Mouse (Mus musculus): ENCODE results near the gene Hcar2.

The Hcar2 gene

DNA sequence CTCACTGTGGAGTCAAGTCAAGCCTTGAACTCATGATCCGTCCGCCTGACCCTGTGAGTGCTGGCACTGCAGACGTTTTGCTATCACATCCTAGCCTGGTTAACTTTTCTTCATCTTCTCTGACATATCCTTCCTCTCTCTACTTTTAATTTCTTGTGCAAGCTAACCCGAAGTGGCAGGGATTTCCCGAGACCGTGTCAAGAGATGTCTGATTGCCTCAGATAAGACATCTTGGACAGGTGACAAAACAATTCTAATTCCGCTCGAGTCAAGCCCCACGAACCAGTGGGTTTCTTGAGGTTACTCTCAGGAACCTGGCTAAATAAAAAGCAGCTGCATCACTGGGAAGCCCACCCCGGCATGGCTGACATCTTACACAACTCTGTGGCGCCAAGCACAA, 6.5 kb downstream of the Hcar2 start:
- no peak for DNase-seq

DNA sequence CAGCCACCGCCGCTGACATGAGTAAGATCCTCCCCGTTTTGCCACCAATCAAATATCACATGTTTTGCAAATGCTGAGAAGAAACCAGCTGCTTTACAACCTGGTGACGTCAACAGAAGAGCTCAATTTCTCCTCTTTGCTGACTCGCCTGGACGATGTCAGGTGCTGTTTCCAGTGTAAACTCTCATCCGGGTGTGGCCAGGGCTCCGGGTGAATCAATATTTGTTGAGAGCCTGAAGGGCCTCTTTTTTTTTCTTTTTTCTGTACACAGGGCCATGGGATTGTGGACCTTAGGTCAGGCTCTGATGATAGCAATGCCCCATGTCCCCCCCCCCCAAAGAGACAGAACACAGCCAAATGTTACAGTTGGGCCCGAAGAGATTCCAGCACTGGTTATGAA, 10.8 kb downstream of the Hcar2 start:
- DNase-seq, result no peak

DNA sequence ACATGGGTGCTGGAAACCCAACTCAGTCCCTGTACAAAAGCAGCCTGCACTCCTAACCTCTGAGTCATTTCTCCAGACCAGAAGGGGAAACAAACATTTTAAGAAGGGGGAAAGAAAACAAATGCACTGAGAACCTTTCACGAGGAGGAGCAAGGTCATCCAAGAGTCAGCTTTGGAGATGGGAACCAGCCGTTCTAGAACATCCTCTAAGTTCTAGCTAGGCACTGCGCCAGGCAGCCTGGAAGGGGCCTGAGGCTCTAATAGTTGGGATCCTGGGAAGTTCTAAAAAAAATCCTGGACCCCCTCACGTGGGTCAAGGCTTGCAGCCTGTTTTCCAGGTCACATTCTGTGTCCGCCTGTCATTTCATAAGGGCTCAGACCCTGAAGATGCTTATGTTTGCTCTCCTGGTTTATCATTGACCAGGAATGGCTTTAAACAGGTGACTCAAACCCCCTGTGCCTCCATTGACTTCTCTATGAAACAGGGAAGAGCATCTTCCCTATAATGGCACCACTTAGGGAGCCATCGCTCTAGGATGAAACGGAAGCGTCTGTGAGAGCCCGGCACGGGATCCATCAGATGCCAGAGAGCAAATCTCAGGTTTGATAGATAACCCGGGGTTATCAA, 11.3 kb downstream of the Hcar2 start:
- DNase-seq, result peak; percentile 54 to 62

DNA sequence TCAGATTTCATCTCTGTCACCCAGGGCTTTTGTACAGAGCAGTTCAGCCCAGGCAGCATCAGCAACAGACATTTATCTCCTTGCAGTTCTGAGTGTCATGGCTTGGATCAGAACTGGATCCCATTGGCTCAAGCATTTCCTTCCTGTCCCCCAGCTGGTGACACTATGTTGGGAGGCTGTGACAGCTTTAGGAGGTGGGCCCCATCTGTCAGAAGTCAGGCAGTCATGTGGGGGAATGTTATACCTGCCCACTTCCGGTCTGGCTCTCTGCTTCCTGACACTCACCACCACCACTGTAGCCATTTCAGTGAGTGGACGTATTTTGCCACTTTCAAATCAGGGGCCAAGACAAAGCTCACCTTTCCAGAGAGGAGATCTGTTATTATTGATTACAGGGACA, 13.9 kb downstream of the Hcar2 start:
- DNase-seq, result peak; percentile 20 to 63

- peak; percentile 34 to 48 for DNase-seq
Observed at GRCm38 (mm10) chr5:123844316-123844715, 21.0 kb downstream of the Hcar2 start.

DNA sequence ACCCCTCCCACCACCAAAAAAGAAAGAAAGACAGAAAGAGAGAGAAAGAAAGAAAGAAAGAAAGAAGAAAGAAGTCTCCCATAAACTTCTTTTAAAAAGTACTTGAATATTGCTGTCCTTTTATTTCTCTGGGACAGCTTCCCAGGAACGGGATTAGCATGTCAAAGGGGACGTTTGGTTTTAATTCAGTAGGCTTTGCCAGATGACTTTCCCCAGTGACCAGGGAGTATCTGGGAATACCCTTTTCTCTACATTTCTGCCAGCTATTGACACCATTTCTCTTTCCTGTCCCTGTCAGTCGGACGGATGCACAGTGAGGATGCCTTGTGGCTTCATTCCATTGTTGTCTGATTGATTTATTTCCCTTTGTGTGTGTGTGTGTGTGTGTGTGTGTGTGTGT, 21.5 kb downstream of the Hcar2 start:
- no peak for DNase-seq

GRCm38 (mm10) chr5:123842935-123843282, 22.4 kb downstream of the Hcar2 start:
- no peak for DNase-seq

- no peak for DNase-seq
Observed at GRCm38 (mm10) chr5:123842221-123842934, 22.9 kb downstream of the Hcar2 start.

- no peak for DNase-seq
Observed at GRCm38 (mm10) chr5:123837371-123837770, 27.9 kb downstream of the Hcar2 start.

DNA sequence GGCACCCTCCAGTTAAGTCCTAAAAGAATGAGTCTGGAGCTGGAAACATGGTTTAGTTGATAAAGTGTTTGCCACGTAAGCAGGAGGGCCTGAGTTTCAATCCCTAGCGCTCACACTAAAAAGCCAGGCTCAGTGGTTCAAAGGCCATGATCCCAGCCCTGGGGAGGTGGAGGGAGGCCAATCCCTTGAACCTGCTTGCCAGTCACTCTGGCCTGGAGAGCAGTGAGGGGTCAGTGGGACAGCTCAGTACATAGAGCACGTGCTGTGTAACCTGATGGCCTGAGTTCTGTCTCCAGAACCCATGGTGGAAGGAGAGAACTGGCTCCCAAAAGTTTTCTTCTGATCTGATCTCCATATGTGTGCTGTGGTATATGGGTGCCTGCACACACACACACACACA, 30.5 kb downstream of the Hcar2 start:
- peak in 1 of 2 experiments; percentile 48 for DNase-seq

DNA sequence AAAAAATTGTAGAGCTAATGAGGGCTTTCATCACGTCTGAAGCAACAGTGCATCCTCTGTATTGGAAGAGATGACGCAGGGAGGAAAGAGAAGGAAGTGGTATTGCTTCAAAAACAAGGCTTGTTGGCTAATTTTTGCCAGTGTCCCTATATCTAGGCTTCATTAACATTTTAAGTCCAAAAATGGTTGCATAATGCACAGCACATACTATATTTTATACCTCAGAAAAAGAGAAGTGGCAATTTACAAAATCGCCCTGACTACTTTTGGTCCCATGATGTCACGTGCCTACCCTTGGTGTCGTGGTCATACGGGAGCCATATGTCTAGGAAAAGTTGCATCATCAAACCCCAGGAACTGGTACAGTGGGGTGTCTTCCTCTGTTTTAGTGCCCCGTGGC, 33.0 kb downstream of the Hcar2 start:
- DNase-seq, result no peak

GRCm38 (mm10) chr5:123827659-123828091, 37.6 kb downstream of the Hcar2 start:
- peak; percentile 60 to 75 for DNase-seq

GRCm38 (mm10) chr5:123822706-123823105, 42.6 kb downstream of the Hcar2 start:
- DNase-seq, result no peak

DNA sequence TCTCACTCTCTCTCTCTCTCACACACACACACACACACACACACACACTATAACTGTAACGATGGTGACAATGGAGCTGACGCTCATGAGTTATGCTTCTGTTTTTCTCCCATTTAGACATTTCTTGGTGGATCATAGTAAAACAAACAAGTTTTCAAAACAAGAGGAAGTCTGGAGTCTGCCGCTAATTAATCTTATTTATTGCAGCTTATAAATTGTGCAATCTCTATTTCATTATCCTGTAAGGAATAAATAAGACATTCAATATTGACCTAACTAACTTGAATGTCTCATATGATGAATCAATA, 44.1 kb downstream of the Hcar2 start:
- no peak for DNase-seq

- peak; percentile 35 to 73 for DNase-seq
Observed at GRCm38 (mm10) chr5:123820501-123821263, 44.6 kb downstream of the Hcar2 start.

- peak; percentile 65 to 86 for DNase-seq
Observed at GRCm38 (mm10) chr5:123818941-123819577, 46.2 kb downstream of the Hcar2 start.

DNA sequence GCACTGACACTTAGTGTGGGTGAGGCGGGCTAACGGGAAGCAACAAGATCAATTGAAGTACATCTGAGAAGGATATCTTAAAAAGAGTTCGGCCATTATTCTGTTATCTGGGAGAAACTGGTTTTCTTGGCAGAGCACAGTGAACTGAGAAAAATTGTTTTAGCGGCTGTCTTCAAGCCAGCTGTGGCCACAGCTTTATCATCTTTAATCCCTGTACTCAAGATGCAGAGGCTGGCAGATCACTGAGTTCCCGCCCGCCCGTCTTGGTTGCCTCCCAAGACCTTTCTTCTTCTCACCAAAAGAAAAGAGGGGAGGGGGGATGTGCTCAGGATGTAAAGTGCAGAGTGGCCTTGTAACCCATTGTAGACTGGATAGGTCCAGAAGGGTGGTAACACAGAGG, 48.4 kb downstream of the Hcar2 start:
- no peak for DNase-seq

Data from kidney, postnatal 25 days (tissue).